Mouse (Mus musculus) liver, adult 2 months (tissue): ENCODE measurements around the gene Slc9a9.

Source experiments
- CTCF ChIP-seq: fragments of 200-500 bp; IDR thresholded peaks from 2 replicates; pipeline ENCODE4 v1.5.1; 2011; ENCODE audit warnings: low read depth, low read length, control low read depth
- POLR2A ChIP-seq: fragments of 200-500 bp; IDR thresholded peaks from 2 replicates; pipeline ENCODE4 v1.6.1; 2011; ENCODE audit warnings: low read length, control low read depth; ENCODE audit not compliant: insufficient read depth; ENCODE audit errors: extremely low read depth

- TF ChIP-seq CTCF: no peak
- TF ChIP-seq POLR2A: no peak
These were observed 496.5 kb downstream of the Slc9a9 start for GRCm38 (mm10) chr9:95166224-95166623.
